Mouse (Mus musculus) hindbrain, embryonic 11.5 days (tissue): Measurements from ENCODE around the gene Chil3. TPM values are rescaled to one million over a fixed set of nuclear protein-coding genes. Genes with fewer than 3 reads are reported as not detected.
"Not testable (repeated sequence)": the region's sequence is repeated elsewhere in the genome, so short reads cannot be mapped to it uniquely, and the experiment has no call there.

Source experiments
- ATAC-seq: fragments of 200-750 bp; cut with Nextera tagmentation; 2 replicates; pipeline ENCODE4 v1.8.0; 2017; ENCODE audit warnings: mild to moderate bottlenecking, moderate TSS enrichment, moderate library complexity; ENCODE audit not compliant: low FRiP score
- DNase-seq: peaks from one replicate; pipeline ENCODE4 v3.0.0-alpha.2; 2015; ENCODE audit warnings: low spot score
- H3K27ac ChIP-seq: fragments of 300-500 bp; sonication (generic); 2 replicates; pipeline ENCODE4 v1.5.1; 2014; ENCODE audit warnings: mild to moderate bottlenecking, low read depth, low read length
- H3K27me3 ChIP-seq: fragments of 300-500 bp; sonication (generic); 2 replicates; pipeline ENCODE4 v1.6.1; 2014; ENCODE audit warnings: mild to moderate bottlenecking, low read length, moderate library complexity, mixed read lengths; ENCODE audit not compliant: control insufficient read depth, insufficient read depth
- H3K36me3 ChIP-seq: fragments of 300-500 bp; sonication (generic); 2 replicates; pipeline ENCODE4 v1.6.1; 2014; ENCODE audit warnings: mild to moderate bottlenecking, low read length, moderate library complexity, mixed read lengths; ENCODE audit not compliant: control insufficient read depth, insufficient read depth
- H3K4me1 ChIP-seq: fragments of 300-500 bp; sonication (generic); replicated peaks from 2 replicates; pipeline ENCODE4 v1.6.1; 2014; ENCODE audit warnings: low read length, mixed read lengths; ENCODE audit not compliant: control insufficient read depth, insufficient read depth
- H3K4me2 ChIP-seq: fragments of 300-500 bp; sonication (generic); replicated peaks from 2 replicates; pipeline ENCODE4 v1.6.1; 2014; ENCODE audit warnings: mild to moderate bottlenecking, low read depth, low read length
- H3K4me3 ChIP-seq: fragments of 300-500 bp; sonication (generic); 2 replicates; pipeline ENCODE4 v1.5.1; 2014; ENCODE audit warnings: low read depth, low read length
- H3K9ac ChIP-seq: fragments of 300-500 bp; sonication (generic); 2 replicates; pipeline ENCODE4 v1.6.1; 2014; ENCODE audit warnings: low read depth, low read length
- H3K9me3 ChIP-seq: fragments of 300-500 bp; sonication (generic); 2 replicates; pipeline ENCODE4 v1.6.1; 2016; ENCODE audit warnings: low read length; ENCODE audit not compliant: control insufficient read depth
- WGBS: fragments of 180-500 bp; shearing (Covaris S2); extraction: QIAGEN DNeasy Blood & Tissue Kit; methylation state at CpG from one replicate; pipeline ENCODE4 v1.1.7; 2014; 5-methylcytosine and 5-hydroxymethylcytosine counted together
- polyA plus RNA-seq: library from polyadenylated mRNA; unstranded; fragments of >200 nt; fragmentation: Nextera tagmentation; extraction: Ambion mirVana; gene quantifications from 2 replicates; pipeline ENCODE4 v1.2.1, GENCODE M21; 2014

Gene Chil3
- not detected in 2 replicates for polyA plus RNA-seq

- ATAC-seq, result no peak
- H3K36me3 ChIP-seq, result no peaks in the 10 kb centered on the region
- 85% methylated on average over 3 of the region's 3 CpGs for WGBS
- H3K4me1 ChIP-seq, result no peaks in the 10 kb centered on the region
- no peak within 1 kb of the TSS for H3K4me2 ChIP-seq
- H3K9ac ChIP-seq, result no peak within 1 kb of the TSS
- H3K4me3 ChIP-seq, result no peak within 1 kb of the TSS
- H3K27me3 ChIP-seq, result no peaks in the 10 kb centered on the region
- H3K9me3 ChIP-seq, result no peaks in the 10 kb centered on the region
- no peak for DNase-seq
- no peak within 1 kb of the TSS for H3K27ac ChIP-seq
These were observed at the start of gene Chil3 for GRCm38 (mm10) chr3:106167464-106167863. Chil3 (minus strand) TSS chr3:106167564.

GRCm38 (mm10) chr3:106198030-106198429, 30.7 kb upstream of the Chil3 start:
- 66% methylated on average over 1 of the region's 1 CpGs for WGBS
- H3K9me3 ChIP-seq, H3K4me3 ChIP-seq, DNase-seq, H3K36me3 ChIP-seq, H3K4me2 ChIP-seq, H3K9ac ChIP-seq, H3K27me3 ChIP-seq, ATAC-seq, H3K27ac ChIP-seq, H3K4me1 ChIP-seq: not testable (repeated sequence)

- not testable (repeated sequence) for H3K9me3 ChIP-seq, H3K36me3 ChIP-seq, H3K4me2 ChIP-seq, DNase-seq, H3K4me3 ChIP-seq, H3K27me3 ChIP-seq, ATAC-seq, H3K27ac ChIP-seq, H3K4me1 ChIP-seq, H3K9ac ChIP-seq
- WGBS, result 73% methylated on average over 2 of the region's 2 CpGs
These were observed 29.9 kb upstream of the Chil3 start for GRCm38 (mm10) chr3:106197246-106197645.

- Histone ChIP-seq H3K27ac (no peak overlapping the region), H3K36me3 (no peaks in the 10 kb centered on the region), H3K9me3 (no peaks in the 10 kb centered on the region), H3K27me3 (no peaks in the 10 kb centered on the region), H3K4me1 (no peaks in the 10 kb centered on the region), H3K4me2 (no peak overlapping the region), H3K4me3 (no peak overlapping the region), H3K9ac (no peak overlapping the region)
- no peak for DNase-seq
- peak; percentile 61 for ATAC-seq
These were observed 28.9 kb upstream of the Chil3 start for GRCm38 (mm10) chr3:106196276-106196675.

GRCm38 (mm10) chr3:106195486-106195885, 28.1 kb upstream of the Chil3 start:
- Histone ChIP-seq H3K9ac (no peak overlapping the region), H3K4me1 (no peaks in the 10 kb centered on the region), H3K4me2 (no peak overlapping the region), H3K4me3 (no peak overlapping the region), H3K27me3 (no peaks in the 10 kb centered on the region), H3K36me3 (no peaks in the 10 kb centered on the region), H3K9me3 (no peaks in the 10 kb centered on the region), H3K27ac (no peak overlapping the region)
- ATAC-seq (0 out of 2 replicates have a peak, but pooled peaks have one; percentile 35), DNase-seq (no peak)
- WGBS, result 90% methylated on average over 12 of the region's 12 CpGs

GRCm38 (mm10) chr3:106187991-106188390, 20.6 kb upstream of the Chil3 start:
- Histone ChIP-seq H3K27ac (no peak overlapping the region), H3K4me3 (no peak overlapping the region), H3K4me2 (no peak overlapping the region), H3K36me3 (no peaks in the 10 kb centered on the region), H3K9ac (no peak overlapping the region), H3K9me3 (no peaks in the 10 kb centered on the region), H3K27me3 (no peaks in the 10 kb centered on the region), H3K4me1 (no peaks in the 10 kb centered on the region)
- DNase-seq, result no peak
- 82% methylated on average over 2 of the region's 2 CpGs for WGBS
- peak; percentile 30; the same call in 1 of the 2 replicates for ATAC-seq

- Histone ChIP-seq H3K9me3 (peaks cover 4% of the 10 kb centered on the region), H3K9ac (no peak overlapping the region), H3K27me3 (no peaks in the 10 kb centered on the region), H3K4me1 (no peaks in the 10 kb centered on the region), H3K4me3 (no peak overlapping the region), H3K4me2 (no peak overlapping the region), H3K27ac (no peak overlapping the region), H3K36me3 (no peaks in the 10 kb centered on the region)
- DNase-seq, result no peak
- ATAC-seq, result no peak
- WGBS, result 87% methylated on average over 13 of the region's 13 CpGs
These were observed 10.3 kb upstream of the Chil3 start for GRCm38 (mm10) chr3:106177509-106178189.

- 69% methylated on average over 2 of the region's 2 CpGs for WGBS
- ATAC-seq, result not testable (repeated sequence)
These were observed 7.6 kb upstream of the Chil3 start for GRCm38 (mm10) chr3:106174971-106175370.

GRCm38 (mm10) chr3:106172506-106172905, 5.1 kb upstream of the Chil3 start:
- H3K36me3 ChIP-seq, H3K27me3 ChIP-seq, H3K4me2 ChIP-seq, ATAC-seq, H3K9ac ChIP-seq, H3K9me3 ChIP-seq, H3K4me1 ChIP-seq, H3K4me3 ChIP-seq, DNase-seq, H3K27ac ChIP-seq: not testable (repeated sequence)
- WGBS, result 79% methylated on average over 2 of the region's 2 CpGs

More at GRCm38 (mm10) chr3:106174971-106175370, 7.6 kb upstream of the Chil3 start:
- DNase-seq, H3K27me3 ChIP-seq, H3K4me2 ChIP-seq, H3K4me3 ChIP-seq, H3K9ac ChIP-seq, H3K27ac ChIP-seq, H3K36me3 ChIP-seq, H3K4me1 ChIP-seq, H3K9me3 ChIP-seq: not testable (repeated sequence)
